Mouse (Mus musculus) ES-Bruce4 (cell line): ENCODE measurements around the gene Pakap.
A peak's percentile ranks its signal among the peaks of the same experiment; 100 is the strongest.

ENCODE experiments used
- CTCF ChIP-seq: IDR thresholded peaks from one replicate; pipeline ENCODE4 v1.8.1; 2011; ENCODE audit warnings: low read depth, low read length
- EP300 ChIP-seq: IDR thresholded peaks from 2 replicates; pipeline ENCODE4 v1.6.1; 2011; ENCODE audit warnings: low read depth, low read length; ENCODE audit not compliant: insufficient read depth
- POLR2A ChIP-seq: IDR thresholded peaks from one replicate; pipeline ENCODE4 v1.8.1; 2011; ENCODE audit warnings: low read length; ENCODE audit not compliant: insufficient read depth

DNA sequence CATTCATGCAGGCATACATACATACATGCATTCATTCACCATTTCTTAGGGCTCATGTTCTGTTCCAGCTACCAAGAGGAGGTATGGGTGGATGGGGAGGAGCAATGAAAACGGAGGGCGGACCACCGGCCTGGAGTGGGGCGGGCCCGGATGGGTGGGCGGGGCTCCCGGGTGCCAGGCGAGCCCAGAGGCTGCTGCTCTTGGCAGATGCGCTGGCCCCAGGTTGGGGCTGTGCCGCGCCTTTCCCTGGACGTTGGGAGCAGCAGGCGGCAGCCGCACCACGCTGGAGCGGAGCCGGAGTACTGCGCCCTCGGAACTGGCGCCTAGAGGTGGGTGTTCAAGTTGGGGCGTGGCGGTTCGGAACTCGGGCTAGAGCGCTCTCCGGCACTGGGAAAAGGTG, 214.0 kb downstream of the Pakap start:
- TF ChIP-seq CTCF (no peak), POLR2A (peak; percentile 79), EP300 (0 out of 2 replicates have a peak, but pooled peaks have one; percentile 23)
